Mouse (Mus musculus): ENCODE results near the gene Pnliprp1. TPM values are rescaled to one million over a fixed set of nuclear protein-coding genes. Genes with fewer than 3 reads are reported as not detected.

Gene Pnliprp1
- polyA plus RNA-seq, 1 experiment from 2014 or later: 0.77 TPM

DNA sequence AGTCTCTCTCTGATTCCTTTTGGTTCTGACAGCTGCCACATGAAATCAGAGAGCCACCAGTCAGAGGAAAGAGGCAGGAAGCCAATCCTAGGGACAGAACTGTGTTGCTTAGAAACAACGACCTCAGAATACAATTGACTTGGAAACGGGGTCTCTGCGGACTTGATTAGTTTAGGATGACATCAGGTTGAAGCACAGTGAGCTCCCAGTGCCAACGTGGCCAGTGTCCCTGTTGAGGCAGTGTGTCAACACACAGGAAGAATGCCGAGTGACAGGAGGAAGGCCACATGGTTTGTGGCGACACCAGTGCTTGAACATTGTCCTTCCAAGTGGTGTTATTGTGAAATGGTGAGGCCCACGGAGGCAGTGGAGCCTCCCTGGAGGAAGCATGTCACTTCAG, 55.3 kb downstream of the Pnliprp1 start:
- WGBS: 38% methylated on average over 7 of the region's 7 CpGs
- no peaks in the 10 kb centered on the region for H3K9me3 ChIP-seq
- no peak overlapping the region for H3K9ac ChIP-seq
- H3K4me1 ChIP-seq: no peaks in the 10 kb centered on the region
- ATAC-seq (ENCODE audit: borderline replicate concordance, extremely low read depth, low FRiP score, low TSS enrichment): no peak
- no peak overlapping the region for H3K27ac ChIP-seq
- no peaks in the 10 kb centered on the region for H3K36me3 ChIP-seq
- no peak overlapping the region for H3K4me2 ChIP-seq
- no peaks in the 10 kb centered on the region for H3K27me3 ChIP-seq
- no peak overlapping the region for H3K4me3 ChIP-seq

DNA sequence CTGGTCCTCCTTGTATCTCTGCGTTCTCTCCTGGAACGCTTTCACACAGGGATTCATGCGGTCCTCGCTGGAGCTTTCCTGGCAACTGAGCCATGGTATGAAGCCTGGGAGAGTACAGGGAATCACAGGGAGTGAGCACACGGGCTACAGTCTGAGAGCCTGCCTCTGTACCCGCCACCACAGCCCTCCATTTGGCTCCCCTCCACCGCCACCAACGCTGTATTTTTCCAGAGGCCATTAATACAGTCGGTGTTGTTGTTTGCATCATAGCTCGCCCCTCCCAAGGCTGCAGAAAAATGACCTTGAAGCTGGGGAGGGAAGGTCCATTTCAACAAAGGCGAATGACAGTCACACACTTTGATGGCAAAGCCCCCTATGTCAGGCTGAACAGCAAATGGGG, 60.5 kb downstream of the Pnliprp1 start:
- no peak overlapping the region for H3K4me3 ChIP-seq
- WGBS: 62% methylated on average over 11 of the region's 11 CpGs
- H3K4me1 ChIP-seq: no peaks in the 10 kb centered on the region
- H3K27ac ChIP-seq: no peak overlapping the region
- H3K9ac ChIP-seq: no peak overlapping the region
- no peaks in the 10 kb centered on the region for H3K27me3 ChIP-seq
- ATAC-seq (ENCODE audit: borderline replicate concordance, extremely low read depth, low FRiP score, low TSS enrichment): no peak
- H3K36me3 ChIP-seq: no peaks in the 10 kb centered on the region
- no peaks in the 10 kb centered on the region for H3K9me3 ChIP-seq
- no peak overlapping the region for H3K4me2 ChIP-seq

Other genes with a start within 250 kb of the Pnliprp1 start
- not detected in 2 replicates for gene Ccdc172, start 216.9 kb upstream of the Pnliprp1 start, polyA plus RNA-seq (2015; fragmentation: Nextera tagmentation; extraction: Ambion mirVana)
- not detected in 2 replicates for gene Pnlip, start 76.4 kb upstream of the Pnliprp1 start, polyA plus RNA-seq (2015; fragmentation: Nextera tagmentation; extraction: Ambion mirVana)
- 0.23 and 0.30 TPM in 2 replicates for gene Pnliprp2, start 30.8 kb downstream of the Pnliprp1 start, polyA plus RNA-seq (2015; fragmentation: Nextera tagmentation; extraction: Ambion mirVana)
- not detected in 2 replicates for gene 1700019N19Rik, start 65.6 kb downstream of the Pnliprp1 start, polyA plus RNA-seq (2015; fragmentation: Nextera tagmentation; extraction: Ambion mirVana)
- 1.3 and 1.4 TPM in 2 replicates for gene Eno4, start 214.5 kb downstream of the Pnliprp1 start, polyA plus RNA-seq (2015; fragmentation: Nextera tagmentation; extraction: Ambion mirVana)
- 4.4 and 5.1 TPM in 2 replicates for gene Hspa12a, start 214.8 kb downstream of the Pnliprp1 start, polyA plus RNA-seq (2015; fragmentation: Nextera tagmentation; extraction: Ambion mirVana)